Mouse (Mus musculus) B cell, adult 67 days (primary cell): Measurements from ENCODE around the gene Trim40. TPM values are rescaled to one million over a fixed set of nuclear protein-coding genes. Genes with fewer than 3 reads are reported as not detected.

ENCODE experiments used
- total RNA-seq, 2 experiments: library from RNA; stranded (reverse); gene quantifications; 4 replicates each; pipeline ENCODE4 v1.2.4; 2023

The Trim40 gene
- under 1 TPM in 1 of 2 experiments, not detected in 1; 0.36 TPM for total RNA-seq

DNA sequence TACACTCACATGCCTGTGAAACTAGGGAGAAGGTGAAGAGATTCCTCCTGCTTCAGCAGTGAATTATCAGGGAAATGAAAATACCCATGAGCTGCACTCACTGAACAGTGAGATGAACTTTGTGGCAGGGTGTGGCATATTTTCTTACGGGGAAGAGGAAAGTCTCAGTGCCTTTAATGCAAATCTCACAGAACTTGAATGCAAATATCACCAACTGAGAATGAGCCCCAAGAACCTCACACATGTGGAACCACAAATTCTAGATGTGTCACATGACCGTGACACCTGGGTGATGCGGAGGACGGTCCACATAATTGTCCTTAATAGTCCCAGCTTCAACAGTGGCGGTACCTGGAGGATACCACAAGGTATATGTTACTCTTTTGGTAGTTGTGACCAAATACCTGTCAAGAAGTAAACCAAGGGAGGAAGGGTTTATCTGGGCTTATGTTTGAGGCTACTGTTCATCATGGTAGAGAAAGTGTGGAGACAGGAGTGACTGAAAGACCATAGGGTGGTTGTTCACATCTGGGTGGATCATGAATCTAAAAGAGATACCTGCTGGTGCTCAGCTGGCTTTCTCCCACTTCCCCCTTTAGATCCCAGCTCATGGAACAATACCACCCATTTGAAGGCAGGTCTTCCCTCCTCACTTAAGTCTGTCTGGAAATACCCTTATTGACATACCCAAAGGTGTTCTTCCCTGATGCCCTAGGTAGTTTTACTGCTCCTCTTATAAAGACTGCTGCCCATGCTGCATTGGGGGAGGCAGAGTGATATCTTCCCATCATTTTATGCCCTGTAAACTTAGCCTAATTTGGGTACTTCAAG is at the start of gene Trim40:
TSS of gene Trim40 (minus strand) at position 51 of the 831 bp plus-strand sequence.

GRCm38 (mm10) chr17:36897552-36898205 is 7.8 kb upstream of the Trim40 start, which contains the start of gene Trim31:
Trim31 (plus strand) TSS chr17:36898118.

GRCm38 (mm10) chr17:36869284-36869954 is 20.5 kb downstream of the Trim40 start, which contains the start of gene Trim10:
Trim10 (plus strand) TSS chr17:36869574.

DNA sequence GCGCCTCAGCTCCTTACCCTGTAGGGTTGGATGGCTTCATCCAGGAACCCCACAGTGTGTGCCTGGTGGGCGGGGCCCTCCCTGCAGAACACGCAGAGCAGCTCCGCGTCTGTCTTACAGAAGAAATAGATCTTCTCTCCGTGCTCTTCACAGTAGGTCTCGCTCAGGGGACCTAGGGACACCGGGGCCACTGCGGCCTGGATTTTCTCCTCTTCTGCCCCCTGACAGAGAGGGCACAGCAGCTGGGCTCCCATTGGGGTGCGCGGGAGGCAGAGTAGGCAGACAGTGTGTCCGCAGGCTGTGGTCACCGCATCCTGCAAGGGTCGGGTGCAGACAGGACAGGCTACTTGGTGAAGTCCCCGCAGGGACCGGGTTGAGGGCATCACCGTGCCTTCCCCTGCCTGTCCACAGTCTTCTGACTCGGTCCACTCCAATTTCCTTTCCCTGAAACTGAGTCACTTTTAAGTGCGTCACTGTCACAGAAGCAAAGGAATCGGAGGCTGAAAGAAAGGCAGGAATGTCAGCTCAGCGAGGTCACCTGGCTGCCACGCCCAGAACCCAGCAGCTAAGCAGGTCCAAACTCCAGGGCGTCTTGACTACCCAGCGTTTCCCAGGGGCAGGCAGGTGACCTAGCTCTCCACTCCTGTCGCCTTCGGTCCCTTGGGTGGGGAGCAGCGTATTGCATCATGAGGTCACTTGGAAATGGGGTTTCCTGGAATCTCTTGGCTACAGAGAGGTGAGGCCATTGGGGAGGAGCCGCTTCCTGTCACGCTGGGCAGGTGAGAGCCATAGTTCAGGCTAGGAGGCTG is 23.0 kb downstream of the Trim40 start, which contains the start of gene Trim15:
TSS of gene Trim15 (minus strand) at position 492 of the 809 bp plus-strand sequence.

DNA sequence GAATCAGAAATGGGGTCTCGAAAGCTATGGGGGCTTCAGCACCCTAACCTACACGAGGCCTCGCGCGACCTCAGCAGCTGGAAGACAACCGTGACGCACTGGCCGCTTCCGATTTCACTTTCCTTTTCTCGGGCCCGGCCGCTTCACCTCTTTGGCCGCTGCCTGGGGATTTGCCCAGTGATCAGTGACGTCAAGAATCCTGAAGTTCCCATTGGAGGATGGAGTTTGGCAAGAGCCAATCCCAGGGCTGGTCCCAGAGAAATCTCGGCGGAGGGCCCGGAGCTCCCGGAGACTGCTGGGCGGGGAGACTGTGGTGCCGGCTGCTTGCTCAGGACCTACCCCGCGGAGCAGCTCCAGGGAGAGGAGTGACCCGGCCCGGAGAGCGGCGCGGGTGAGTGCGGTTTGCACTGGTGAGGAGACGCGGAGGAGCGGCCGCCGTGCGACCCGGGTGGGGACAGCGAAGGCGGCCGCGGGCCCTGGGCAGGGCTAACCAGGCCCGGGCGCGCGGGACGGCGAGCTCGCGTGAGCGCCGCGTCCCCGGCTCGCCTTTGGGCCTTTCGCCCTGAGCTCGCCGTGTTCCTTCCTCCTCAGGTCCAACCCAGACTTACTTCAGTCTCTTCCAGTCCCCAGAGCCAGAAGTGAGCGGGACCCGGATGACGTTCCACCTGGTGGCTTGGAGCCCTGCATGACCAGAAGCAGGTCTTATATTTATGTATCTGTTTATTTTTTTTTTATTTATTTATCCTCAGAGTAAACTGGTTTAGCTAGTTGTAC is 52.9 kb downstream of the Trim40 start, which contains the start of gene Trim26:
TSS of gene Trim26 (plus strand) at position 261 of the 774 bp plus-strand sequence.

Other genes with a start within 250 kb of the Trim40 start
- not detected for gene H2-M9, start 247.5 kb downstream of the Trim40 start, total RNA-seq
- gene H2-M1, start 217.9 kb downstream of the Trim40 start, total RNA-seq: not detected
- gene H2-M10.5, start 117.2 kb downstream of the Trim40 start, total RNA-seq: not detected
- not detected for gene H2-M10.6, start 78.0 kb downstream of the Trim40 start, total RNA-seq
- 100 to 1,000 TPM; 175 to 200 TPM for gene Trim26, start 53.0 kb downstream of the Trim40 start, total RNA-seq
- gene Trim15, start 22.9 kb downstream of the Trim40 start, total RNA-seq: not detected
- gene Trim10, start 20.5 kb downstream of the Trim40 start, total RNA-seq: under 1 TPM in 1 of 2 experiments, not detected in 1; 0.46 TPM
- gene Trim31, start 8.0 kb upstream of the Trim40 start, total RNA-seq: not detected
- not detected for gene Rnf39, start 52.8 kb upstream of the Trim40 start, total RNA-seq
- gene Ppp1r11, start 61.6 kb upstream of the Trim40 start, total RNA-seq: 100 to 1,000 TPM in 1 of 2 experiments, 10 to 100 TPM in 1; 95.2 to 105 TPM
- gene Znrd1, start 68.4 kb upstream of the Trim40 start, total RNA-seq: 10 to 100 TPM; 70.2 to 71.0 TPM
- 1 to 10 TPM; 1.6 to 7.4 TPM for gene Znrd1as, start 68.5 kb upstream of the Trim40 start, total RNA-seq
- not detected for gene 2410137M14Rik, start 91.1 kb upstream of the Trim40 start, total RNA-seq
- gene H2-M5, start 99.4 kb upstream of the Trim40 start, total RNA-seq: not detected
- gene Zfp57, start 111.0 kb upstream of the Trim40 start, total RNA-seq: not detected
- not detected for gene Mog, start 133.3 kb upstream of the Trim40 start, total RNA-seq
- 10 to 100 TPM; 65.4 to 88.3 TPM for gene Gabbr1, start 155.8 kb upstream of the Trim40 start, total RNA-seq
- gene Olfr90, start 198.4 kb upstream of the Trim40 start, total RNA-seq: under 1 TPM; 0.20 to 0.59 TPM
- not detected for gene Olfr91, start 208.2 kb upstream of the Trim40 start, total RNA-seq
- gene Olfr92, start 230.0 kb upstream of the Trim40 start, total RNA-seq: not detected